In genomic region chr11:30366491-30366890, GRCm38 (mm10) we compare ENCODE assay signal across 12 mouse cellular contexts.
"Had no signal": no experiment of that assay in that cellular context is flagged by ENCODE, and none has a peak within 500 bp of the region (broad histone marks: within the 10 kb centered on the region; RNA-seq: fewer than 3 reads in every experiment).

No protein-coding gene starts in this region.

- DNase-seq: layer of hippocampus, adult 9-11 months; lung, adult 2 months; lung, postnatal 10 days; right cerebral cortex, postnatal 14 days; thymus, postnatal 36 days had no signal

- H3K4me3 ChIP-seq: intestine, embryonic 15.5 days; limb, embryonic 12.5 days; liver, embryonic 15.5 days; megakaryocyte, embryonic 14.5 days; midbrain, embryonic 15.5 days; neural tube, embryonic 12.5 days had no signal

- H3K4me1 ChIP-seq: intestine, embryonic 15.5 days; limb, embryonic 12.5 days; liver, embryonic 15.5 days; midbrain, embryonic 15.5 days; neural tube, embryonic 12.5 days had no signal

- H3K9ac ChIP-seq: intestine, embryonic 15.5 days; limb, embryonic 12.5 days; liver, embryonic 15.5 days; midbrain, embryonic 15.5 days; neural tube, embryonic 12.5 days had no signal

- H3K36me3 ChIP-seq: intestine, embryonic 15.5 days; limb, embryonic 12.5 days; liver, embryonic 15.5 days; midbrain, embryonic 15.5 days; neural tube, embryonic 12.5 days had no signal

- H3K27ac ChIP-seq: intestine, embryonic 15.5 days; liver, embryonic 15.5 days; macrophage; midbrain, embryonic 15.5 days; neural tube, embryonic 12.5 days had no signal

- H3K27me3 ChIP-seq: intestine, embryonic 15.5 days; limb, embryonic 12.5 days; liver, embryonic 15.5 days; megakaryocyte, embryonic 14.5 days; midbrain, embryonic 15.5 days; neural tube, embryonic 12.5 days had no signal
